Mouse (Mus musculus) mouse trophoblast stem cell (cell line): Measurements from ENCODE around the gene Ybey.

Source experiments
- in situ Hi-C, 2 experiments: fragments of 300-500 bp; cut with MseI, MboI; formaldehyde crosslinking; loops; 2 replicates in 1 of 2; 3 replicates in 1 of 2; pipeline ENCODE4 v1.15.1; 2025

Ybey gene

GRCm38 (mm10) chr10:76468203-76469162 is at the start of gene Ybey, which contains the start of gene Mcm3ap:
TSS of gene Ybey (minus strand) at chr10:76469114.
TSS of gene Mcm3ap (plus strand) at chr10:76468927.
- in situ Hi-C loops: no loop called here

- in situ Hi-C loops: no loop called here
Measured at GRCm38 (mm10) chr10:76512965-76513583, 44.2 kb upstream of the Ybey start.

DNA sequence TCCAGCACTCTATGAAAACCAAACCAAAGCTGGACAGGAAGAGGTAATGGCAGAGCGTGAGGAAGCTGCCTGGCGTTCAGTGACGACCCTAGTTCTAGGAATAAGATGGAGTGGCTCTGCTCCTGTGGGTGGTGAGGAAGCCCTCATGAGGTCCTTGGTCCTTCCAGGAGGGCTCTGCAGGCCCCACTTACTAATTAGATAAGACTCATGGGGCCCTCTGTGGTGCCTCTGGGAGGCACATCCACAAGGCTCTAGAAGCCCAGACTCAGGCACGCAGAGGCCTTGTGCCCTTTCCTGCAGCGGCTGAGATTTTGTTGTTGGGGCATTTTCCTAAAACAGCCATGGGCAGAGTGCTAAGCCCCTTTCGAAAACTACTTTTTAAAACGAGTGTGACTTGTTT is 37.0 kb upstream of the Ybey start:
- in situ Hi-C loops: no loop called here

DNA sequence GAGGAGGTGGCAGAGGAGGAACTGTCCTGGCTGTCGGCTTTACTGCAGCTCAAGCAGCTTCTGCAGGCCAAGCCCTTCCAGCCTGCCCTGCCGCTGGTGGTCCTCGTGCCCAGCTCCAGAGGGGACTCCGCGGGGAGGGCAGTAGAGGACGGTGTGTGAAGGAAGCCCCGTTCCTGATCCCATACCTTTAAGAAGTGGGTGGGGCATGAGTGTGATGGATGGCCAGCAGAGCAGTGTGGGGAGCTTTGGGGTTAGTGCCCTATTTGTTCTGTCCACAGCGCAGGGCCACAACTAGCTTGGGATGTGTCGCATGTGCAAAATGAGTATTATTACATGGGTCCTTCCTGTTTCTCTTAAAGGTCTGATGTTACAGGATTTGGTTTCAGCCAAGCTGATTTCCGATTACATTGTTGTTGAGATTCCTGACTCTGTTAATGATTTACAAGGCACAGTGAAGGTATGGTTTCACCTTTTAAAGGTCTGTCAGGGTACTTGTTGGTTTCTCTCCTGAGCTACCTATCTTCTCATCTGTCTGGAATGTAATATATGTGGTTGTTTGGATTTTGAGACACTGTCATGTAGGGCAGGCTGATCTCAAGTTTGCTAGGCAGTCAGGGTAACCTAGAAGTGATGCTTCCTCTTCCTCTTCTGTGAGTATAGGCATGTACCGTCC is 35.5 kb upstream of the Ybey start:
- in situ Hi-C loops: no loop called here

- in situ Hi-C loops: no loop called here
Measured at GRCm38 (mm10) chr10:76497522-76497921, 28.6 kb upstream of the Ybey start.

GRCm38 (mm10) chr10:76496366-76496765 is 27.5 kb upstream of the Ybey start:
- in situ Hi-C loops: no loop called here

DNA sequence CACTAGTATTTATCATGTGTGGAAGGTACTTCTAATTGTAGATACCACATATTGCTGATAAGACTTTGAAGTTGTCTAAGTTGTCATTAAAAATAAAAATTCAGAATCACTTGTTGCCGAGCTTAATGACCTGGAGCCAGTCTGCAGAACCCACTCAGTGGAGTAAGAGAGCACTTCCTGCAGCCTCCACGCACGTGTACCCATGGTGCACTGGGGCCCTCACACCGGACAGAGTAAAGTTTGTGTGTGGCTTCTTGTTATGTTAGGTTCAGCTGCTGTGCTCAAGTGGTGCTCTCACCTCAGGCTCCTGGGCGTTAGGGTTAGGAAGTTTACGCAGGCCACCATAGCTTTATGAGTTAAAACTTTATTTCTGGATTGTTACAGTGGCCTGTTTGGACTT is 26.6 kb upstream of the Ybey start:
- in situ Hi-C loops: no loop called here

- in situ Hi-C loops: no loop called here
Measured at GRCm38 (mm10) chr10:76493527-76493926, 24.6 kb upstream of the Ybey start.

- in situ Hi-C loops: no loop called here
Measured at GRCm38 (mm10) chr10:76489205-76489604, 20.3 kb upstream of the Ybey start.

DNA sequence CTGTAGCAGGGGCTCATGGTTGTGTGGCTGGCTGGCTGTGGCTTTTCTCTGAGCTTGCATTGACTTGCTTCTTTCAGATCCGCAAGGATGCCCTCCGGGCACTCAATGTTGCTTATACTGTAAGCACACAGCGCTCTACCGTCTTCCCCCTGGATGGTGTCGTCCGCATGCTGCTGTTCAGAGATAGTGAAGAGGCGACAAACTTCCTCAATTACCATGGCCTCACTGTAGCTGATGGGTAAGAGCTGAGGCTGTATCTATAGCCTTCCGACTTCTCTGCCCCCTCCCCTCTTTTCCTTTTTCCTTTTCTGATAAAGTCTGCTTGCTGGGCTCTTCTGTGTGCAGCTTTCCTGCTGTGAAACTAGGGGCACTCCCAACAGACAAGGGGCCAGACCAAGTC is 19.4 kb upstream of the Ybey start:
- in situ Hi-C loops: no loop called here

- in situ Hi-C loops: no loop called here
Measured at GRCm38 (mm10) chr10:76486302-76486701, 17.4 kb upstream of the Ybey start.

- in situ Hi-C loops: no loop called here
Measured at GRCm38 (mm10) chr10:76481480-76481879, 12.6 kb upstream of the Ybey start.

- in situ Hi-C loops: no loop called here
Measured at GRCm38 (mm10) chr10:76480851-76481250, 11.9 kb upstream of the Ybey start.

DNA sequence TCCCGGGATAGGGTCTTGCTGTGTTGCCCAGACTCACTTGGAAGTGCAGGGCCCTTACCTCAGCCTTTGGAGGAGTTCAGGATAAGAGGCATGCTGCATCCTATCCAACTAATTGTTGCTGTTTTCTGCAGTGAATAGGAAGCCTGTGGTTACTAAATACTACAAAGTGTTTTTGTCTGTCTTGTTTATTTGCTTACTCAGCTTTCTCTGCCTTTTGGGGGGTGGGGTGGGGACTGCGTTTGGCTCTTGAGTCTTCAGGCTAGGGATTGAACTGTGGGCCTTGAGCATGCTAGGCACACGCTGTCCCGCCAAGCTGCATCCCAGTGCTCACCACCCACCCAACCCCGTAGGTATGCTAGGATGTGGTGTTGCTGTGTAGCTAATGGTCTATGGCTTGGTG is 4.8 kb upstream of the Ybey start:
- in situ Hi-C loops: no loop called here

- in situ Hi-C loops: no loop called here
Measured at GRCm38 (mm10) chr10:76462721-76463120, 6.2 kb downstream of the Ybey start.

- in situ Hi-C loops: no loop called here
Measured at GRCm38 (mm10) chr10:76462312-76462711, 6.6 kb downstream of the Ybey start.

GRCm38 (mm10) chr10:76461255-76461654 is 7.7 kb downstream of the Ybey start:
- in situ Hi-C loops: no loop called here

GRCm38 (mm10) chr10:76455289-76455688 is 13.6 kb downstream of the Ybey start:
- in situ Hi-C loops: loop anchor here in 1 of 2 experiments (10.0 kb wide), 1 partner anchor 280 kb away; no protein-coding TSS in a partner anchor

DNA sequence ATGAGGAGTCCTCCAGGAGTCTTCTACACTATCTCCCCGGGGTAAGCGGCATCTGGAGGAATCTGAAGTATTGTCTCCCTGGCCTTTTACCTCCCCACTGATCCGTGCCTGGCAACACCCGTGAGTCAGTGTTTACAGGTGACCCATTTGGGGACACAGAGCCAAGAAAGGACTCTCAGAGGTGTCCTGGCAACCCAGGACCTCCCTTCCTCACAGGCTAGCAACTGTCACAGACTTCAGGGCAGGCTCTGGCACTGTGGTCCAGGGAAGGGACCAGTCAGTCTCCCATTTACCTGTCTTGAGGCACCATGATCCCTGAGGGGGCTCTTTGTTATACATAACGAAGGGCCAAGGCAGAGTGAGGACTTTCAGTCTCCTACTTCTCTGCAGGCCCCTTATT is 20.1 kb downstream of the Ybey start, which contains the start of gene 2610028H24Rik:
Gene 2610028H24Rik, plus strand, starts transcription at position 231 of the 400 bp plus-strand sequence.
- in situ Hi-C loops: no loop called here

DNA sequence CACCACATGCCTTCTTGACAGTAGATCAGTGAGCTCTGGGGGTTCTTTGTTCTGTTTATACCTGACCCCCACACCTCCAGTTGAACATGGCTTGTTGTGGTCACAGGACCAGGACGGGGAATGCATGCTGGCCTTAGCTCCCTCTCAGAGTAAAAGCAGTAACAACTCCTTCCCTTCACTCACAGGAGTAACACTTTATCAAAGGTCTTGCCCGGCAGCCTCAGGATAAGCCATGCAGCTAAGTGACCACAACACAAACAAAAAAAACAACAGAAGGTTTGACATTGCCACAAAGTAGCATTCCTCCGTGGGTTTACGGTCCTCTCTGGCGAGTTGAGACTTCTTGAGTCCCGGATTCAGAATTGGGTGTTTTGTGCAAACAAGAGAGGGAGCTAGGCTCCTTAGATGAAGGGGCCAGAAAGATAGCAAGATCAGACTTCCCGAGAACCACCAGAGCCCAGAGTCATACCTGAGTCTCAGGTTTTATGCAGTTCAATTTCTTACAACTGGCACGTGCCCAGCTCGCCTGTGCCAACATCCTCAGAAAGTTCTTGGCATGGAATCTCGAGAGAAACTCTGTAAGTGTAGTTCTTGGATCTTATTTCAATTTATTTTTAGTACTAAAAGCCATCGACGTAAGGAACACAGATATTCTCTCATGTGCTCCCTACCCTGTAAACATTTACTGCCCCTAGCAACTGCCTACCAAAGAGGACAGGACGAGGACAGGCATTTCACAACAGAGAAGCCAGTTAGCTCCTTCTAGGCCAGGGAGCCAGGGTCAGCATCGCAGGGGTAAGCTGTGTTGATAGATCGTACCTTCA is 21.3 kb downstream of the Ybey start:
- in situ Hi-C loops: no loop called here

DNA sequence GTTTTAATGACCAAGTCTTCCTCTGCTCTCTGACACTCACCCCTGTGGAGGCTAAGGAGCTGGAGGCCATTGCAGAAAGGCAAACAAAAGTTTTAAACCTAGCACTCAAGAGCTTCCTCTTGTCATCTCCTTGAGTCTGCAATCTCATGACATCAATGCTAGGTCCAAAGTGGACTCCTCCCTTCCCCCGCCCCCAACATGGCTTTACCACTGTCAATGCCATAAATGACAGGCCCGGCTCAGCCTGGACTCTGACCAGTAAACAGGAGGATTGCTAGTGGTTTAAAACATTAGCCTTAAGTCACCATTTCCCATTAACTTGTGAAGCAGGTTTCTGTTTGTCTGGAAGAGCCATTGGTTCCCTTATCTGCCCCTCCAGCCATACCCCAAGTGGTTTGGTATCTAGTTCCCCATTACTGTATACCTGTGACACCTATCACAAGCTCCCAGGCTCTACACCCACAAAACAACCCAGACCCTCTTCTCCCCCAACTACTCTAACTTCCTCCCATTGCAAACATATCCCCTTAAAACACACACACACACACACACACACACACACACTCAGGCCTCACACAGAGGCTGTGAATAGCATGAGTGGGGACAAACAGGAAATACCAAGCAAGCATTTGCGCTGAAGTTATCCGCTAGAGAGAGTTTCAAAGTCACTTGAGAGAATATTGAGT is 22.8 kb downstream of the Ybey start:
- in situ Hi-C loops: no loop called here
